Mouse (Mus musculus) cortical plate, adult 2 months (tissue): ENCODE data around the gene Rfx5.
"Not testable (repeated sequence)": the region's sequence is repeated elsewhere in the genome, so short reads cannot be mapped to it uniquely, and the experiment has no call there.

Source experiments
- CTCF ChIP-seq: fragments of 200-500 bp; IDR thresholded peaks from 2 replicates; pipeline ENCODE4 v1.5.1; 2011; ENCODE audit warnings: mild to moderate bottlenecking, control low read depth, low read length; ENCODE audit not compliant: insufficient read depth; ENCODE audit errors: extremely low read depth
- POLR2A ChIP-seq: fragments of 200-500 bp; IDR thresholded peaks from 2 replicates; pipeline ENCODE4 v1.6.1; 2011; ENCODE audit warnings: mild to moderate bottlenecking, low read length, control low read depth; ENCODE audit not compliant: insufficient read depth; ENCODE audit errors: extremely low read depth

- not testable (repeated sequence) for TF ChIP-seq CTCF, POLR2A
These were observed 11.5 kb upstream of the Rfx5 start for GRCm38 (mm10) chr3:94942211-94942967.
